Mouse (Mus musculus) thymus, postnatal 0 days (tissue): ENCODE measurements around the gene Sh3tc1. TPM values are rescaled to one million over a fixed set of nuclear protein-coding genes. Genes with fewer than 3 reads are reported as not detected.

Experiments used
- DNase-seq: peaks from one replicate; pipeline ENCODE4 v3.0.0-alpha.2; 2015; ENCODE audit warnings: low spot score
- polyA plus RNA-seq: library from polyadenylated mRNA; unstranded; fragments of >200 nt; fragmentation: Nextera tagmentation; extraction: Ambion mirVana; gene quantifications from 2 replicates; pipeline ENCODE4 v1.2.1, GENCODE M21; 2015

The Sh3tc1 gene
- polyA plus RNA-seq, 1 experiment from 2014 or later: 2.1 TPM

- DNase-seq: no peak
Observed at GRCm38 (mm10) chr5:35686336-35686735, 53.5 kb downstream of the Sh3tc1 start.

GRCm38 (mm10) chr5:35685079-35685478 lies 54.7 kb downstream of the Sh3tc1 start:
- no peak for DNase-seq

GRCm38 (mm10) chr5:35680958-35681357 lies 58.8 kb downstream of the Sh3tc1 start:
- no peak for DNase-seq

- no peak for DNase-seq
Observed at GRCm38 (mm10) chr5:35679256-35680155, 60.3 kb downstream of the Sh3tc1 start, which contains the start of gene Htra3. Gene Htra3 (minus strand): TSS chr5:35679782.

GRCm38 (mm10) chr5:35676964-35677363 lies 62.8 kb downstream of the Sh3tc1 start:
- no peak for DNase-seq

- no peak for DNase-seq
Observed at GRCm38 (mm10) chr5:35674081-35674555, 65.7 kb downstream of the Sh3tc1 start.

- peak; percentile 29 for DNase-seq
Observed at GRCm38 (mm10) chr5:35673086-35673485, 66.7 kb downstream of the Sh3tc1 start.

GRCm38 (mm10) chr5:35672581-35672980 lies 67.2 kb downstream of the Sh3tc1 start:
- no peak for DNase-seq

- no peak for DNase-seq
Observed at GRCm38 (mm10) chr5:35671474-35671891, 68.3 kb downstream of the Sh3tc1 start.

GRCm38 (mm10) chr5:35670412-35670801 lies 69.4 kb downstream of the Sh3tc1 start:
- DNase-seq: no peak

- no peak for DNase-seq
Observed at GRCm38 (mm10) chr5:35669747-35670411, 69.9 kb downstream of the Sh3tc1 start.

- DNase-seq: no peak
Observed at GRCm38 (mm10) chr5:35666152-35666551, 73.6 kb downstream of the Sh3tc1 start.

- no peak for DNase-seq
Observed at GRCm38 (mm10) chr5:35662021-35662545, 77.7 kb downstream of the Sh3tc1 start.

- no peak for DNase-seq
Observed at GRCm38 (mm10) chr5:35661210-35661609, 78.6 kb downstream of the Sh3tc1 start.

GRCm38 (mm10) chr5:35659503-35659902 lies 80.3 kb downstream of the Sh3tc1 start:
- no peak for DNase-seq

GRCm38 (mm10) chr5:35655753-35656485 lies 83.9 kb downstream of the Sh3tc1 start:
- no peak for DNase-seq

GRCm38 (mm10) chr5:35653743-35654395 lies 85.9 kb downstream of the Sh3tc1 start:
- no peak for DNase-seq

GRCm38 (mm10) chr5:35652872-35653271 lies 86.9 kb downstream of the Sh3tc1 start:
- DNase-seq: no peak

GRCm38 (mm10) chr5:35652319-35652718 lies 87.5 kb downstream of the Sh3tc1 start:
- no peak for DNase-seq

GRCm38 (mm10) chr5:35648230-35648629 lies 91.6 kb downstream of the Sh3tc1 start:
- no peak for DNase-seq

GRCm38 (mm10) chr5:35647562-35647961 lies 92.2 kb downstream of the Sh3tc1 start:
- DNase-seq: no peak
